Mouse (Mus musculus): Measurements from ENCODE around the gene Msh6. TPM values are rescaled to one million over a fixed set of nuclear protein-coding genes. Genes with fewer than 3 reads are reported as not detected.

The Msh6 gene
- total and polyA plus RNA-seq, 3 experiments: 27.0 to 118 (median 82.3) TPM

- no peak for TF ChIP-seq CTCF (IDR thresholded peaks at IDR 0.05; ENCODE audit: low read depth, low read length)
- TF ChIP-seq GATA1 (IDR thresholded peaks at IDR 0.05; ENCODE audit: borderline replicate concordance, low read length): no peak
- no peak for TF ChIP-seq POLR2AphosphoS5 (IDR thresholded peaks at IDR 0.05; ENCODE audit: insufficient replicate concordance, low read depth, low read length)
- no peak for TF ChIP-seq TAL1 (conservative IDR thresholded peaks at IDR 0.05; ENCODE audit: low read depth, low read length)
- no peak for TF ChIP-seq GATA2 (IDR thresholded peaks at IDR 0.05; ENCODE audit: borderline replicate concordance, low read depth, low read length)
- Histone ChIP-seq H3K4me1 (ENCODE audit: insufficient read depth, low read depth, low read length) (peaks cover 67% of the 10 kb centered on the region), H3K9me3 (replicated peaks) (no peaks in the 10 kb centered on the region), H3K4me3 (ENCODE audit: low read depth, low read length) (no peak overlapping the region), H3K27me3 (ENCODE audit: insufficient read depth, low read length) (no peaks in the 10 kb centered on the region), H3K36me3 (replicated peaks) (peaks cover 92% of the 10 kb centered on the region)
- ATAC-seq (ENCODE audit: extremely low read depth, insufficient number of reproducible peaks, low FRiP score, poor library complexity, severe bottlenecking): no peak
- no peak for DNase-seq (ENCODE audit: low spot score)
Measured at GRCm38 (mm10) chr17:87982112-87982511, 7.2 kb downstream of the Msh6 start.

- Histone ChIP-seq H3K9me3 (replicated peaks) (no peaks in the 10 kb centered on the region), H3K36me3 (replicated peaks) (peaks cover 93% of the 10 kb centered on the region), H3K4me1 (ENCODE audit: insufficient read depth, low read depth, low read length) (peaks cover 67% of the 10 kb centered on the region), H3K4me3 (ENCODE audit: low read depth, low read length) (no peak overlapping the region), H3K27me3 (ENCODE audit: insufficient read depth, low read length) (no peaks in the 10 kb centered on the region)
- TF ChIP-seq GATA2 (IDR thresholded peaks at IDR 0.05; ENCODE audit: borderline replicate concordance, low read depth, low read length) (no peak), TAL1 (conservative IDR thresholded peaks at IDR 0.05; ENCODE audit: low read depth, low read length) (no peak), POLR2AphosphoS5 (IDR thresholded peaks at IDR 0.05; ENCODE audit: insufficient replicate concordance, low read depth, low read length) (no peak), CTCF (IDR thresholded peaks at IDR 0.05; ENCODE audit: low read depth, low read length) (no peak), GATA1 (IDR thresholded peaks at IDR 0.05; ENCODE audit: borderline replicate concordance, low read length) (no peak)
- ATAC-seq (ENCODE audit: extremely low read depth, insufficient number of reproducible peaks, low FRiP score, poor library complexity, severe bottlenecking) (no peak), DNase-seq (ENCODE audit: low spot score) (no peak)
Measured at GRCm38 (mm10) chr17:87983313-87983712, 8.5 kb downstream of the Msh6 start.

GRCm38 (mm10) chr17:87984440-87985214 is 9.8 kb downstream of the Msh6 start:
- H3K4me1 ChIP-seq (ENCODE audit: insufficient read depth, low read depth, low read length): peaks cover 64% of the 10 kb centered on the region
- ATAC-seq (ENCODE audit: extremely low read depth, insufficient number of reproducible peaks, low FRiP score, poor library complexity, severe bottlenecking) (peak; percentile 23; the same call in 1 of the 2 replicates), DNase-seq (ENCODE audit: low spot score) (no peak)
- no peaks in the 10 kb centered on the region for H3K9me3 ChIP-seq (replicated peaks)
- TF ChIP-seq GATA1 (IDR thresholded peaks at IDR 0.05; ENCODE audit: borderline replicate concordance, low read length) (no peak), POLR2AphosphoS5 (IDR thresholded peaks at IDR 0.05; ENCODE audit: insufficient replicate concordance, low read depth, low read length) (no peak), CTCF (IDR thresholded peaks at IDR 0.05; ENCODE audit: low read depth, low read length) (no peak), GATA2 (IDR thresholded peaks at IDR 0.05; ENCODE audit: borderline replicate concordance, low read depth, low read length) (no peak), TAL1 (conservative IDR thresholded peaks at IDR 0.05; ENCODE audit: low read depth, low read length) (no peak)
- no peak overlapping the region for H3K4me3 ChIP-seq (ENCODE audit: low read depth, low read length)
- H3K36me3 ChIP-seq (replicated peaks): peaks cover 97% of the 10 kb centered on the region
- H3K27me3 ChIP-seq (ENCODE audit: insufficient read depth, low read length): no peaks in the 10 kb centered on the region

- Histone ChIP-seq H3K9me3 (replicated peaks) (no peaks in the 10 kb centered on the region), H3K36me3 (replicated peaks) (peaks cover 97% of the 10 kb centered on the region), H3K27me3 (ENCODE audit: insufficient read depth, low read length) (no peaks in the 10 kb centered on the region), H3K4me1 (ENCODE audit: insufficient read depth, low read depth, low read length) (peaks cover 61% of the 10 kb centered on the region), H3K4me3 (ENCODE audit: low read depth, low read length) (no peak overlapping the region)
- ATAC-seq (ENCODE audit: extremely low read depth, insufficient number of reproducible peaks, low FRiP score, poor library complexity, severe bottlenecking) (no peak), DNase-seq (ENCODE audit: low spot score) (no peak)
- no peak for TF ChIP-seq GATA1 (IDR thresholded peaks at IDR 0.05; ENCODE audit: borderline replicate concordance, low read length)
- TF ChIP-seq GATA2 (IDR thresholded peaks at IDR 0.05; ENCODE audit: borderline replicate concordance, low read depth, low read length): no peak
- no peak for TF ChIP-seq POLR2AphosphoS5 (IDR thresholded peaks at IDR 0.05; ENCODE audit: insufficient replicate concordance, low read depth, low read length)
- TF ChIP-seq TAL1 (conservative IDR thresholded peaks at IDR 0.05; ENCODE audit: low read depth, low read length): no peak
- TF ChIP-seq CTCF (IDR thresholded peaks at IDR 0.05; ENCODE audit: low read depth, low read length): no peak
Measured at GRCm38 (mm10) chr17:87985916-87986315, 11.1 kb downstream of the Msh6 start.

GRCm38 (mm10) chr17:87987507-87987906 is 12.6 kb downstream of the Msh6 start:
- DNase-seq (ENCODE audit: low spot score): no peak
- no peak for TF ChIP-seq GATA1 (IDR thresholded peaks at IDR 0.05; ENCODE audit: borderline replicate concordance, low read length)
- TF ChIP-seq GATA2 (IDR thresholded peaks at IDR 0.05; ENCODE audit: borderline replicate concordance, low read depth, low read length): no peak
- no peak for TF ChIP-seq POLR2AphosphoS5 (IDR thresholded peaks at IDR 0.05; ENCODE audit: insufficient replicate concordance, low read depth, low read length)
- no peak for TF ChIP-seq TAL1 (conservative IDR thresholded peaks at IDR 0.05; ENCODE audit: low read depth, low read length)
- no peak for TF ChIP-seq CTCF (IDR thresholded peaks at IDR 0.05; ENCODE audit: low read depth, low read length)

GRCm38 (mm10) chr17:87992154-87992553 is 17.3 kb downstream of the Msh6 start:
- Histone ChIP-seq H3K4me3 (ENCODE audit: low read depth, low read length) (no peak overlapping the region), H3K9me3 (replicated peaks) (no peaks in the 10 kb centered on the region), H3K36me3 (replicated peaks) (peaks cover 91% of the 10 kb centered on the region), H3K4me1 (ENCODE audit: insufficient read depth, low read depth, low read length) (peaks cover 46% of the 10 kb centered on the region), H3K27me3 (ENCODE audit: insufficient read depth, low read length) (no peaks in the 10 kb centered on the region)
- DNase-seq (ENCODE audit: low spot score) (no peak), ATAC-seq (ENCODE audit: extremely low read depth, insufficient number of reproducible peaks, low FRiP score, poor library complexity, severe bottlenecking) (no peak)
- TF ChIP-seq POLR2AphosphoS5 (IDR thresholded peaks at IDR 0.05; ENCODE audit: insufficient replicate concordance, low read depth, low read length): no peak
- TF ChIP-seq GATA2 (IDR thresholded peaks at IDR 0.05; ENCODE audit: borderline replicate concordance, low read depth, low read length): no peak
- TF ChIP-seq GATA1 (IDR thresholded peaks at IDR 0.05; ENCODE audit: borderline replicate concordance, low read length): no peak
- TF ChIP-seq CTCF (IDR thresholded peaks at IDR 0.05; ENCODE audit: low read depth, low read length): no peak
- TF ChIP-seq TAL1 (conservative IDR thresholded peaks at IDR 0.05; ENCODE audit: low read depth, low read length): no peak

More at GRCm38 (mm10) chr17:87987507-87987906, 12.6 kb downstream of the Msh6 start:
- H3K27me3 ChIP-seq (ENCODE audit: insufficient read depth, low read length): no peaks in the 10 kb centered on the region
- no peaks in the 10 kb centered on the region for H3K9me3 ChIP-seq (replicated peaks)
- peak; percentile 47; the same call in 1 of the 2 replicates for ATAC-seq (ENCODE audit: extremely low read depth, insufficient number of reproducible peaks, low FRiP score, poor library complexity, severe bottlenecking)
- H3K4me3 ChIP-seq (ENCODE audit: low read depth, low read length): peak overlapping the region; percentile 47; the same call in 1 of the 2 replicates
- H3K4me1 ChIP-seq (ENCODE audit: insufficient read depth, low read depth, low read length): peaks cover 61% of the 10 kb centered on the region
- peaks cover 97% of the 10 kb centered on the region for H3K36me3 ChIP-seq (replicated peaks)
